Mouse (Mus musculus): ENCODE results near the gene Arhgap15. TPM values are rescaled to one million over a fixed set of nuclear protein-coding genes. Genes with fewer than 3 reads are reported as not detected.

Arhgap15 gene
- polyA plus RNA-seq, 1 experiment from 2014 or later = 0.77 TPM

GRCm38 (mm10) chr2:43761735-43762134 is 13.1 kb downstream of the Arhgap15 start:
- H3K9ac ChIP-seq (ENCODE audit: low read length) = no peak overlapping the region

GRCm38 (mm10) chr2:43763279-43763678 is 14.7 kb downstream of the Arhgap15 start:
- Histone ChIP-seq H3K9ac (ENCODE audit: low read length) (no peak overlapping the region), H3K36me3 (ENCODE audit: control insufficient read depth, insufficient read depth, low read length) (no peaks in the 10 kb centered on the region), H3K4me3 (ENCODE audit: control insufficient read depth in 1 of 2, insufficient read depth in 1 of 2, low read depth in 1 of 2, low read length in 2 of 2) (no peak overlapping the region), H3K27me3 (ENCODE audit: control insufficient read depth, insufficient read depth, low read length) (no peaks in the 10 kb centered on the region), H3K4me2 (ENCODE audit: low read length) (no peak overlapping the region), H3K27ac (replicated peaks in 1 of 2; ENCODE audit: control insufficient read depth in 1 of 2, insufficient read depth in 1 of 2, low read depth in 2 of 2, low read length in 2 of 2) (no peak overlapping the region), H3K4me1 (ENCODE audit: control insufficient read depth in 2 of 2, insufficient read depth in 2 of 2, low read length in 2 of 2) (no peaks in the 10 kb centered on the region), H3K9me3 (ENCODE audit: control insufficient read depth, low read length) (no peaks in the 10 kb centered on the region)
- no peak for ATAC-seq (ENCODE audit: insufficient number of reproducible peaks, insufficient read depth, low FRiP score, low read depth)
- 80% methylated on average over 5 of the region's 5 CpGs for WGBS

More at GRCm38 (mm10) chr2:43761735-43762134, 13.1 kb downstream of the Arhgap15 start:
- H3K4me1 ChIP-seq (ENCODE audit: control insufficient read depth in 2 of 2, insufficient read depth in 2 of 2, low read length in 2 of 2) = no peaks in the 10 kb centered on the region
- WGBS = 77% methylated on average over 3 of the region's 3 CpGs
- H3K36me3 ChIP-seq (ENCODE audit: control insufficient read depth, insufficient read depth, low read length) = no peaks in the 10 kb centered on the region
- H3K4me2 ChIP-seq (ENCODE audit: low read length) = no peak overlapping the region
- H3K9me3 ChIP-seq (ENCODE audit: control insufficient read depth, low read length) = no peaks in the 10 kb centered on the region
- H3K4me3 ChIP-seq (ENCODE audit: control insufficient read depth in 1 of 2, insufficient read depth in 1 of 2, low read depth in 1 of 2, low read length in 2 of 2) = no peak overlapping the region
- no peak for ATAC-seq (ENCODE audit: insufficient number of reproducible peaks, insufficient read depth, low FRiP score, low read depth)
- H3K27ac ChIP-seq (replicated peaks in 1 of 2; ENCODE audit: control insufficient read depth in 1 of 2, insufficient read depth in 1 of 2, low read depth in 2 of 2, low read length in 2 of 2) = no peak overlapping the region
- H3K27me3 ChIP-seq (ENCODE audit: control insufficient read depth, insufficient read depth, low read length) = no peaks in the 10 kb centered on the region

GRCm38 (mm10) chr2:43764456-43764855 is 15.8 kb downstream of the Arhgap15 start:
- Histone ChIP-seq H3K27ac (replicated peaks in 1 of 2; ENCODE audit: control insufficient read depth in 1 of 2, insufficient read depth in 1 of 2, low read depth in 2 of 2, low read length in 2 of 2) (no peak overlapping the region), H3K27me3 (ENCODE audit: control insufficient read depth, insufficient read depth, low read length) (no peaks in the 10 kb centered on the region), H3K9me3 (ENCODE audit: control insufficient read depth, low read length) (no peaks in the 10 kb centered on the region), H3K4me3 (ENCODE audit: control insufficient read depth in 1 of 2, insufficient read depth in 1 of 2, low read depth in 1 of 2, low read length in 2 of 2) (no peak overlapping the region), H3K36me3 (ENCODE audit: control insufficient read depth, insufficient read depth, low read length) (no peaks in the 10 kb centered on the region), H3K9ac (ENCODE audit: low read length) (no peak overlapping the region), H3K4me1 (ENCODE audit: control insufficient read depth in 2 of 2, insufficient read depth in 2 of 2, low read length in 2 of 2) (no peaks in the 10 kb centered on the region), H3K4me2 (ENCODE audit: low read length) (no peak overlapping the region)
- ATAC-seq (ENCODE audit: insufficient number of reproducible peaks, insufficient read depth, low FRiP score, low read depth) = no peak
- WGBS = 91% methylated on average over 1 of the region's 1 CpGs

GRCm38 (mm10) chr2:43766200-43766599 is 17.6 kb downstream of the Arhgap15 start:
- no peak for ATAC-seq (ENCODE audit: insufficient number of reproducible peaks, insufficient read depth, low FRiP score, low read depth)
- 73% methylated on average over 3 of the region's 3 CpGs for WGBS
- no peak overlapping the region for H3K27ac ChIP-seq (replicated peaks in 1 of 2; ENCODE audit: control insufficient read depth in 1 of 2, insufficient read depth in 1 of 2, low read depth in 2 of 2, low read length in 2 of 2)

GRCm38 (mm10) chr2:43769850-43770570 is 21.4 kb downstream of the Arhgap15 start:
- no peaks in the 10 kb centered on the region for H3K4me1 ChIP-seq (ENCODE audit: control insufficient read depth in 2 of 2, insufficient read depth in 2 of 2, low read length in 2 of 2)
- no peaks in the 10 kb centered on the region for H3K27me3 ChIP-seq (ENCODE audit: control insufficient read depth, insufficient read depth, low read length)
- H3K27ac ChIP-seq (replicated peaks in 1 of 2; ENCODE audit: control insufficient read depth in 1 of 2, insufficient read depth in 1 of 2, low read depth in 2 of 2, low read length in 2 of 2) = no peak overlapping the region
- H3K36me3 ChIP-seq (ENCODE audit: control insufficient read depth, insufficient read depth, low read length) = no peaks in the 10 kb centered on the region
- no peak overlapping the region for H3K4me2 ChIP-seq (ENCODE audit: low read length)
- ATAC-seq (ENCODE audit: insufficient number of reproducible peaks, insufficient read depth, low FRiP score, low read depth) = no peak
- 89% methylated on average over 2 of the region's 2 CpGs for WGBS
- H3K9ac ChIP-seq (ENCODE audit: low read length) = no peak overlapping the region
- H3K4me3 ChIP-seq (ENCODE audit: control insufficient read depth in 1 of 2, insufficient read depth in 1 of 2, low read depth in 1 of 2, low read length in 2 of 2) = no peak overlapping the region
- H3K9me3 ChIP-seq (ENCODE audit: control insufficient read depth, low read length) = no peaks in the 10 kb centered on the region

More at GRCm38 (mm10) chr2:43766200-43766599, 17.6 kb downstream of the Arhgap15 start:
- Histone ChIP-seq H3K4me3 (ENCODE audit: control insufficient read depth in 1 of 2, insufficient read depth in 1 of 2, low read depth in 1 of 2, low read length in 2 of 2) (no peak overlapping the region), H3K4me2 (ENCODE audit: low read length) (no peak overlapping the region), H3K27me3 (ENCODE audit: control insufficient read depth, insufficient read depth, low read length) (no peaks in the 10 kb centered on the region), H3K9ac (ENCODE audit: low read length) (no peak overlapping the region), H3K4me1 (ENCODE audit: control insufficient read depth in 2 of 2, insufficient read depth in 2 of 2, low read length in 2 of 2) (no peaks in the 10 kb centered on the region), H3K9me3 (ENCODE audit: control insufficient read depth, low read length) (no peaks in the 10 kb centered on the region), H3K36me3 (ENCODE audit: control insufficient read depth, insufficient read depth, low read length) (no peaks in the 10 kb centered on the region)

GRCm38 (mm10) chr2:43772640-43773039 is 24.0 kb downstream of the Arhgap15 start:
- Histone ChIP-seq H3K9ac (ENCODE audit: low read length) (no peak overlapping the region), H3K27me3 (ENCODE audit: control insufficient read depth, insufficient read depth, low read length) (no peaks in the 10 kb centered on the region), H3K27ac (replicated peaks in 1 of 2; ENCODE audit: control insufficient read depth in 1 of 2, insufficient read depth in 1 of 2, low read depth in 2 of 2, low read length in 2 of 2) (no peak overlapping the region), H3K4me2 (ENCODE audit: low read length) (no peak overlapping the region), H3K4me3 (ENCODE audit: control insufficient read depth in 1 of 2, insufficient read depth in 1 of 2, low read depth in 1 of 2, low read length in 2 of 2) (no peak overlapping the region), H3K36me3 (ENCODE audit: control insufficient read depth, insufficient read depth, low read length) (no peaks in the 10 kb centered on the region), H3K9me3 (ENCODE audit: control insufficient read depth, low read length) (no peaks in the 10 kb centered on the region), H3K4me1 (ENCODE audit: control insufficient read depth in 2 of 2, insufficient read depth in 2 of 2, low read length in 2 of 2) (no peaks in the 10 kb centered on the region)
- 72% methylated on average over 5 of the region's 5 CpGs for WGBS
- ATAC-seq (ENCODE audit: insufficient number of reproducible peaks, insufficient read depth, low FRiP score, low read depth) = no peak

- H3K4me1 ChIP-seq (ENCODE audit: control insufficient read depth in 2 of 2, insufficient read depth in 2 of 2, low read length in 2 of 2) = 0 out of 4 replicates have a peak, but pooled peaks cover 0 to 2% of the 10 kb centered on the region in 2 experiments
- no peaks in the 10 kb centered on the region for H3K27me3 ChIP-seq (ENCODE audit: control insufficient read depth, insufficient read depth, low read length)
- no peak overlapping the region for H3K9ac ChIP-seq (ENCODE audit: low read length)
- no peaks in the 10 kb centered on the region for H3K9me3 ChIP-seq (ENCODE audit: control insufficient read depth, low read length)
- no peak overlapping the region for H3K4me2 ChIP-seq (ENCODE audit: low read length)
- H3K36me3 ChIP-seq (ENCODE audit: control insufficient read depth, insufficient read depth, low read length) = no peaks in the 10 kb centered on the region
- no peak for ATAC-seq (ENCODE audit: insufficient number of reproducible peaks, insufficient read depth, low FRiP score, low read depth)
- no peak overlapping the region for H3K4me3 ChIP-seq (ENCODE audit: control insufficient read depth in 1 of 2, insufficient read depth in 1 of 2, low read depth in 1 of 2, low read length in 2 of 2)
- 90% methylated on average over 3 of the region's 3 CpGs for WGBS
- H3K27ac ChIP-seq (replicated peaks in 1 of 2; ENCODE audit: control insufficient read depth in 1 of 2, insufficient read depth in 1 of 2, low read depth in 2 of 2, low read length in 2 of 2) = no peak overlapping the region
These were observed 33.5 kb downstream of the Arhgap15 start for GRCm38 (mm10) chr2:43782157-43782556.
